Mouse (Mus musculus): Measurements from ENCODE around the gene Mrpl12. TPM values are rescaled to one million over a fixed set of nuclear protein-coding genes. Genes with fewer than 3 reads are reported as not detected.

Gene Mrpl12
- polyA plus RNA-seq, 1 experiment from 2014 or later: 266 TPM

- Histone ChIP-seq H3K4me3 (ENCODE audit: low read depth, low read length) (peak within 1 kb of the TSS; percentile 37), H3K4me2 (peak within 1 kb of the TSS; percentile 66), H3K27ac (ENCODE audit: low read depth, low read length) (no peak within 1 kb of the TSS), H3K4me1 (replicated peaks; ENCODE audit: control insufficient read depth, insufficient read depth, low read length) (peaks cover 16% of the 10 kb centered on the region), H3K27me3 (replicated peaks; ENCODE audit: control insufficient read depth, insufficient read depth, low read length) (peaks cover 65% of the 10 kb centered on the region), H3K9me3 (ENCODE audit: control insufficient read depth, low read length) (no peaks in the 10 kb centered on the region), H3K9ac (ENCODE audit: low read depth, low read length) (peak within 1 kb of the TSS; percentile 44), H3K36me3 (ENCODE audit: control insufficient read depth, insufficient read depth, low read length) (no peaks in the 10 kb centered on the region)
- peak; percentile 35; the same call in 1 of the 2 replicates for ATAC-seq (replicated peaks; ENCODE audit: low FRiP score)
- WGBS: 8% methylated on average over 59 of the region's 62 CpGs
- DNase-seq (ENCODE audit: low spot score): peak; percentile 47
These were observed 45.9 kb downstream of the Mrpl12 start, which contains the start of gene Gcgr for GRCm38 (mm10) chr11:120530085-120530964. TSS of gene Gcgr (plus strand) at chr11:120530699.

GRCm38 (mm10) chr11:120531646-120532045 lies 47.2 kb downstream of the Mrpl12 start:
- H3K4me3 ChIP-seq (ENCODE audit: low read depth, low read length): no peak overlapping the region
- H3K27me3 ChIP-seq (replicated peaks; ENCODE audit: control insufficient read depth, insufficient read depth, low read length): peaks cover 65% of the 10 kb centered on the region
- 30% methylated on average over 9 of the region's 9 CpGs for WGBS
- peak overlapping the region; percentile 66; the same call in 1 of the 2 replicates for H3K4me2 ChIP-seq
- H3K36me3 ChIP-seq (ENCODE audit: control insufficient read depth, insufficient read depth, low read length): no peaks in the 10 kb centered on the region
- ATAC-seq (replicated peaks; ENCODE audit: low FRiP score): no peak
- no peak overlapping the region for H3K27ac ChIP-seq (ENCODE audit: low read depth, low read length)
- no peak overlapping the region for H3K9ac ChIP-seq (ENCODE audit: low read depth, low read length)
- peaks cover 16% of the 10 kb centered on the region for H3K4me1 ChIP-seq (replicated peaks; ENCODE audit: control insufficient read depth, insufficient read depth, low read length)
- no peaks in the 10 kb centered on the region for H3K9me3 ChIP-seq (ENCODE audit: control insufficient read depth, low read length)
- no peak for DNase-seq (ENCODE audit: low spot score)

- Histone ChIP-seq H3K27ac (ENCODE audit: low read depth, low read length) (no peak overlapping the region), H3K4me1 (replicated peaks; ENCODE audit: control insufficient read depth, insufficient read depth, low read length) (peaks cover 12% of the 10 kb centered on the region), H3K4me3 (ENCODE audit: low read depth, low read length) (no peak overlapping the region), H3K4me2 (no peak overlapping the region), H3K27me3 (replicated peaks; ENCODE audit: control insufficient read depth, insufficient read depth, low read length) (peaks cover 52% of the 10 kb centered on the region), H3K36me3 (ENCODE audit: control insufficient read depth, insufficient read depth, low read length) (no peaks in the 10 kb centered on the region), H3K9ac (ENCODE audit: low read depth, low read length) (no peak overlapping the region), H3K9me3 (ENCODE audit: control insufficient read depth, low read length) (no peaks in the 10 kb centered on the region)
- no peak for DNase-seq (ENCODE audit: low spot score)
- ATAC-seq (replicated peaks; ENCODE audit: low FRiP score): no peak
- 74% methylated on average over 8 of the region's 8 CpGs for WGBS
These were observed 49.7 kb downstream of the Mrpl12 start for GRCm38 (mm10) chr11:120534093-120534492.

GRCm38 (mm10) chr11:120535145-120535544 lies 50.7 kb downstream of the Mrpl12 start:
- DNase-seq (ENCODE audit: low spot score): no peak
- peaks cover 42% of the 10 kb centered on the region for H3K27me3 ChIP-seq (replicated peaks; ENCODE audit: control insufficient read depth, insufficient read depth, low read length)
- H3K4me2 ChIP-seq: no peak overlapping the region
- H3K9ac ChIP-seq (ENCODE audit: low read depth, low read length): no peak overlapping the region
- H3K27ac ChIP-seq (ENCODE audit: low read depth, low read length): no peak overlapping the region
- no peak for ATAC-seq (replicated peaks; ENCODE audit: low FRiP score)
- H3K4me1 ChIP-seq (replicated peaks; ENCODE audit: control insufficient read depth, insufficient read depth, low read length): peaks cover 16% of the 10 kb centered on the region
- WGBS: 73% methylated on average over 3 of the region's 3 CpGs
- no peaks in the 10 kb centered on the region for H3K36me3 ChIP-seq (ENCODE audit: control insufficient read depth, insufficient read depth, low read length)
- no peak overlapping the region for H3K4me3 ChIP-seq (ENCODE audit: low read depth, low read length)
- H3K9me3 ChIP-seq (ENCODE audit: control insufficient read depth, low read length): no peaks in the 10 kb centered on the region

DNA sequence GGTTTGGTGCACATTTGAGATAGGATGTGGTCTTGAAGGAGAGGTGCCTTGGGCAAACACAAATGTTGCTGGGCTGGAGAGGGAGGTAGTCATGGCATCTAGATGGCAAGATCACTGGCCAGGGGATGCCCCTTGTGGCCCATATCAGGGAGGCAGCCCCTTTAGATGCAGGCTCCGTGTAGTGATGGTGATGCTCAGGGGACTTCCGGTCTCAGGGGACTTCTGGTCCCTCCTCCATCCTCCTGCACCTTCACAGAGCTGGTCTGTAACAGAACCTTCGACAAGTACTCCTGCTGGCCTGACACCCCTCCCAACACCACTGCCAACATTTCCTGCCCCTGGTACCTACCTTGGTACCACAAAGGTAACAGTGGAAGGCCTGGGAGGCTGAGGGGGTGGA lies 51.4 kb downstream of the Mrpl12 start:
- no peak for ATAC-seq (replicated peaks; ENCODE audit: low FRiP score)
- no peaks in the 10 kb centered on the region for H3K9me3 ChIP-seq (ENCODE audit: control insufficient read depth, low read length)
- H3K4me3 ChIP-seq (ENCODE audit: low read depth, low read length): no peak overlapping the region
- H3K4me1 ChIP-seq (replicated peaks; ENCODE audit: control insufficient read depth, insufficient read depth, low read length): peaks cover 13% of the 10 kb centered on the region
- no peak for DNase-seq (ENCODE audit: low spot score)
- peaks cover 35% of the 10 kb centered on the region for H3K27me3 ChIP-seq (replicated peaks; ENCODE audit: control insufficient read depth, insufficient read depth, low read length)
- H3K27ac ChIP-seq (ENCODE audit: low read depth, low read length): no peak overlapping the region
- H3K4me2 ChIP-seq: no peak overlapping the region
- no peak overlapping the region for H3K9ac ChIP-seq (ENCODE audit: low read depth, low read length)
- WGBS: 76% methylated on average over 3 of the region's 3 CpGs
- H3K36me3 ChIP-seq (ENCODE audit: control insufficient read depth, insufficient read depth, low read length): no peaks in the 10 kb centered on the region

DNA sequence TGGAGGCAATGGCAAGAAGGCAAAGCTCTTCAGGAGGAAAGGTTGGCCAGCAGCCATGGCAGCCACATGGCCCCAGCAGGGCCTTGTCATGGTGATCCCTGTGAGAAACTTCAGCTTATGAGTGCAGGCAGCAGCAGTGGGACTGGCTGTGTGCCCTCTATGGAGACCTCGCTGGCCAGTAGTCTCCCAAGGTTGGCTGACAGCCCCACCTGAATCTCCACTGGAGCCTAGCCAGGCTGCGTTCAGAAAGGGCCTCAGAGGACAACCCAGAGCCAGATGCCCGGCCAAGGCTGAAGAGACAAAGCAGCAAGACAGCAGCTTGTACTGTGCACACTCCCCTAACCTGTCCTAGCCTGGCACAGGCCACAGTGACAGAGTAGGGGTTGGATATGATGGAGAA lies 54.1 kb downstream of the Mrpl12 start:
- Histone ChIP-seq H3K9ac (ENCODE audit: low read depth, low read length) (no peak overlapping the region), H3K4me3 (ENCODE audit: low read depth, low read length) (no peak overlapping the region), H3K4me1 (replicated peaks; ENCODE audit: control insufficient read depth, insufficient read depth, low read length) (peaks cover 11% of the 10 kb centered on the region), H3K4me2 (no peak overlapping the region), H3K27me3 (replicated peaks; ENCODE audit: control insufficient read depth, insufficient read depth, low read length) (peaks cover 9% of the 10 kb centered on the region), H3K36me3 (ENCODE audit: control insufficient read depth, insufficient read depth, low read length) (peaks cover 6% of the 10 kb centered on the region; the same call in 1 of the 2 replicates), H3K9me3 (ENCODE audit: control insufficient read depth, low read length) (no peaks in the 10 kb centered on the region), H3K27ac (ENCODE audit: low read depth, low read length) (no peak overlapping the region)
- WGBS: 77% methylated on average over 3 of the region's 3 CpGs
- DNase-seq (ENCODE audit: low spot score) (no peak), ATAC-seq (replicated peaks; ENCODE audit: low FRiP score) (no peak)

Other genes starting within 250 kb of the Mrpl12 start
- gene Actg1, start 136.1 kb upstream of the Mrpl12 start, polyA plus RNA-seq (2014; fragmentation: Nextera tagmentation; extraction: Ambion mirVana): 1,592 and 1,704 TPM in 2 replicates
- 0.29 TPM in 1 of 2 replicates, not detected in the other for gene Fscn2, start 123.1 kb upstream of the Mrpl12 start, polyA plus RNA-seq (2014; fragmentation: Nextera tagmentation; extraction: Ambion mirVana)
- gene Faap100, start 105.8 kb upstream of the Mrpl12 start, polyA plus RNA-seq (2014; fragmentation: Nextera tagmentation; extraction: Ambion mirVana): 22.8 and 23.2 TPM in 2 replicates
- gene Nploc4, start 46.9 kb upstream of the Mrpl12 start, polyA plus RNA-seq (2014; fragmentation: Nextera tagmentation; extraction: Ambion mirVana): 44.5 and 47.2 TPM in 2 replicates
- 0.10 TPM in 1 of 2 replicates, not detected in the other for gene Tspan10, start 42.0 kb upstream of the Mrpl12 start, polyA plus RNA-seq (2014; fragmentation: Nextera tagmentation; extraction: Ambion mirVana)
- 0.18 and 0.51 TPM in 2 replicates for gene Pde6g, start 31.1 kb upstream of the Mrpl12 start, polyA plus RNA-seq (2014; fragmentation: Nextera tagmentation; extraction: Ambion mirVana)
- gene Oxld1, start 26.5 kb upstream of the Mrpl12 start, polyA plus RNA-seq (2014; fragmentation: Nextera tagmentation; extraction: Ambion mirVana): 12.7 and 16.8 TPM in 2 replicates
- 51.5 and 52.0 TPM in 2 replicates for gene Ccdc137, start 26.5 kb upstream of the Mrpl12 start, polyA plus RNA-seq (2014; fragmentation: Nextera tagmentation; extraction: Ambion mirVana)
- 39.1 and 40.2 TPM in 2 replicates for gene Arl16, start 17.0 kb upstream of the Mrpl12 start, polyA plus RNA-seq (2014; fragmentation: Nextera tagmentation; extraction: Ambion mirVana)
- 65.5 and 70.6 TPM in 2 replicates for gene Slc25a10, start 7.2 kb downstream of the Mrpl12 start, polyA plus RNA-seq (2014; fragmentation: Nextera tagmentation; extraction: Ambion mirVana)
- gene Gcgr, start 46.1 kb downstream of the Mrpl12 start, polyA plus RNA-seq (2014; fragmentation: Nextera tagmentation; extraction: Ambion mirVana): 7.6 and 7.7 TPM in 2 replicates
- 117 and 123 TPM in 2 replicates for gene Mcrip1, start 65.1 kb downstream of the Mrpl12 start, polyA plus RNA-seq (2014; fragmentation: Nextera tagmentation; extraction: Ambion mirVana)
- gene Ppp1r27, start 66.5 kb downstream of the Mrpl12 start, polyA plus RNA-seq (2014; fragmentation: Nextera tagmentation; extraction: Ambion mirVana): not detected in 2 replicates
- gene P4hb, start 88.6 kb downstream of the Mrpl12 start, polyA plus RNA-seq (2014; fragmentation: Nextera tagmentation; extraction: Ambion mirVana): 648 and 680 TPM in 2 replicates
- gene Arhgdia, start 97.0 kb downstream of the Mrpl12 start, polyA plus RNA-seq (2014; fragmentation: Nextera tagmentation; extraction: Ambion mirVana): 557 and 561 TPM in 2 replicates
- gene Alyref, start 113.8 kb downstream of the Mrpl12 start, polyA plus RNA-seq (2014; fragmentation: Nextera tagmentation; extraction: Ambion mirVana): 601 and 617 TPM in 2 replicates
- gene Anapc11, start 113.8 kb downstream of the Mrpl12 start, polyA plus RNA-seq (2014; fragmentation: Nextera tagmentation; extraction: Ambion mirVana): 200 and 208 TPM in 2 replicates
- gene Npb, start 123.9 kb downstream of the Mrpl12 start, polyA plus RNA-seq (2014; fragmentation: Nextera tagmentation; extraction: Ambion mirVana): 3.6 and 6.3 TPM in 2 replicates
- 165 and 175 TPM in 2 replicates for gene Pcyt2, start 133.3 kb downstream of the Mrpl12 start, polyA plus RNA-seq (2014; fragmentation: Nextera tagmentation; extraction: Ambion mirVana)
- gene Sirt7, start 140.6 kb downstream of the Mrpl12 start, polyA plus RNA-seq (2014; fragmentation: Nextera tagmentation; extraction: Ambion mirVana): 48.6 and 54.8 TPM in 2 replicates
- 32.6 and 34.8 TPM in 2 replicates for gene Mafg, start 149.0 kb downstream of the Mrpl12 start, polyA plus RNA-seq (2014; fragmentation: Nextera tagmentation; extraction: Ambion mirVana)
- gene Pycr1, start 159.2 kb downstream of the Mrpl12 start, polyA plus RNA-seq (2014; fragmentation: Nextera tagmentation; extraction: Ambion mirVana): 18.5 and 21.2 TPM in 2 replicates
- 0.34 and 0.60 TPM in 2 replicates for gene Myadml2, start 163.5 kb downstream of the Mrpl12 start, polyA plus RNA-seq (2014; fragmentation: Nextera tagmentation; extraction: Ambion mirVana)
- 0.51 and 0.52 TPM in 2 replicates for gene Notum, start 176.6 kb downstream of the Mrpl12 start, polyA plus RNA-seq (2014; fragmentation: Nextera tagmentation; extraction: Ambion mirVana)
- 83.7 and 97.1 TPM in 2 replicates for gene Aspscr1, start 188.4 kb downstream of the Mrpl12 start, polyA plus RNA-seq (2014; fragmentation: Nextera tagmentation; extraction: Ambion mirVana)
- 178 and 192 TPM in 2 replicates for gene Cenpx, start 229.1 kb downstream of the Mrpl12 start, polyA plus RNA-seq (2014; fragmentation: Nextera tagmentation; extraction: Ambion mirVana)
- 34.2 and 38.3 TPM in 2 replicates for gene Lrrc45, start 229.3 kb downstream of the Mrpl12 start, polyA plus RNA-seq (2014; fragmentation: Nextera tagmentation; extraction: Ambion mirVana)
- 1.2 and 1.8 TPM in 2 replicates for gene Rac3, start 236.9 kb downstream of the Mrpl12 start, polyA plus RNA-seq (2014; fragmentation: Nextera tagmentation; extraction: Ambion mirVana)
- gene Dcxr, start 242.7 kb downstream of the Mrpl12 start, polyA plus RNA-seq (2014; fragmentation: Nextera tagmentation; extraction: Ambion mirVana): 12.9 and 13.2 TPM in 2 replicates
- 0.22 and 0.32 TPM in 2 replicates for gene Cbr2, start 247.5 kb downstream of the Mrpl12 start, polyA plus RNA-seq (2014; fragmentation: Nextera tagmentation; extraction: Ambion mirVana)